Mouse (Mus musculus) limb, embryonic 10.5 days (tissue): ENCODE results near the gene Cd5. TPM values are rescaled to one million over a fixed set of nuclear protein-coding genes. Genes with fewer than 3 reads are reported as not detected.
A peak's percentile ranks its signal among the peaks of the same experiment; 100 is the strongest.

Source experiments
- DNase-seq: peaks from one replicate; pipeline ENCODE4 v3.0.0-alpha.2; 2017; ENCODE audit warnings: low spot score
- H3K27ac ChIP-seq: fragments of 300-500 bp; sonication (generic); 2 replicates; pipeline ENCODE4 v1.5.1; 2016; ENCODE audit warnings: mild to moderate bottlenecking
- H3K27me3 ChIP-seq: fragments of 300-500 bp; sonication (generic); 2 replicates; pipeline ENCODE4 v1.6.1; 2016; ENCODE audit warnings: low read depth, mild to moderate bottlenecking; ENCODE audit not compliant: poor library complexity, severe bottlenecking
- H3K36me3 ChIP-seq: fragments of 300-500 bp; sonication (generic); 2 replicates; pipeline ENCODE4 v1.6.1; 2016; ENCODE audit warnings: mild to moderate bottlenecking, moderate library complexity
- H3K4me1 ChIP-seq: fragments of 300-500 bp; sonication (generic); 2 replicates; pipeline ENCODE4 v1.6.1; 2016
- H3K4me3 ChIP-seq: fragments of 300-500 bp; sonication (generic); 2 replicates; pipeline ENCODE4 v1.5.1; 2016; ENCODE audit warnings: mild to moderate bottlenecking, moderate library complexity
- H3K9me3 ChIP-seq: fragments of 300-500 bp; sonication (generic); replicated peaks from 2 replicates; pipeline ENCODE4 v1.6.1; 2016; ENCODE audit warnings: mild to moderate bottlenecking
- WGBS: fragments of 180-500 bp; shearing (Covaris S2); methylation state at CpG from one replicate; pipeline ENCODE4 v1.1.7; 2016; 5-methylcytosine and 5-hydroxymethylcytosine counted together
- polyA plus RNA-seq: library from polyadenylated mRNA; unstranded; fragments of >200 nt; fragmentation: Nextera tagmentation; extraction: Ambion mirVana; gene quantifications from 2 replicates; pipeline ENCODE4 v1.2.1, GENCODE M21; 2016

Gene Cd5
- polyA plus RNA-seq, 1 experiment from 2014 or later, result 0.26 TPM

- DNase-seq, result no peak
- no peaks in the 10 kb centered on the region for H3K27me3 ChIP-seq
- H3K27ac ChIP-seq, result peak overlapping the region; percentile 97
- 0 out of 2 replicates have a peak, but pooled peaks cover 3% of the 10 kb centered on the region for H3K36me3 ChIP-seq
- WGBS, result 74% methylated on average over 5 of the region's 5 CpGs
- peaks cover 25% of the 10 kb centered on the region for H3K4me1 ChIP-seq
- H3K4me3 ChIP-seq, result peak overlapping the region; percentile 90
- no peaks in the 10 kb centered on the region for H3K9me3 ChIP-seq
These were observed 49.2 kb downstream of the Cd5 start for GRCm38 (mm10) chr19:10689470-10690166.

GRCm38 (mm10) chr19:10688537-10689352 is 50.1 kb downstream of the Cd5 start, which contains the start of gene Vps37c:
Gene Vps37c (plus strand): TSS chr19:10688735.
- peak within 1 kb of the TSS; percentile 97 for H3K27ac ChIP-seq
- WGBS, result under 1% methylated on average over 74 of the region's 74 CpGs
- DNase-seq, result peak; percentile 95
- H3K36me3 ChIP-seq, result 0 out of 2 replicates have a peak, but pooled peaks cover 3% of the 10 kb centered on the region
- peaks cover 25% of the 10 kb centered on the region for H3K4me1 ChIP-seq
- no peaks in the 10 kb centered on the region for H3K9me3 ChIP-seq
- no peaks in the 10 kb centered on the region for H3K27me3 ChIP-seq
- peak within 1 kb of the TSS; percentile 90 for H3K4me3 ChIP-seq

GRCm38 (mm10) chr19:10685727-10686126 is 53.1 kb downstream of the Cd5 start:
- 93% methylated on average over 2 of the region's 2 CpGs for WGBS
- H3K27ac ChIP-seq, result no peak overlapping the region
- no peak for DNase-seq
- H3K27me3 ChIP-seq, result no peaks in the 10 kb centered on the region
- H3K4me3 ChIP-seq, result no peak overlapping the region
- no peaks in the 10 kb centered on the region for H3K9me3 ChIP-seq
- peaks cover 25% of the 10 kb centered on the region for H3K4me1 ChIP-seq
- no peaks in the 10 kb centered on the region for H3K36me3 ChIP-seq

- H3K9me3 ChIP-seq, result no peaks in the 10 kb centered on the region
- H3K27ac ChIP-seq, result no peak overlapping the region
- DNase-seq, result no peak
- no peaks in the 10 kb centered on the region for H3K27me3 ChIP-seq
- H3K4me1 ChIP-seq, result peaks cover 22% of the 10 kb centered on the region
- H3K4me3 ChIP-seq, result no peak overlapping the region
- H3K36me3 ChIP-seq, result no peaks in the 10 kb centered on the region
- 93% methylated on average over 9 of the region's 9 CpGs for WGBS
These were observed 53.7 kb downstream of the Cd5 start for GRCm38 (mm10) chr19:10685081-10685480.

- Histone ChIP-seq H3K4me3 (no peak overlapping the region), H3K27ac (no peak overlapping the region), H3K4me1 (no peaks in the 10 kb centered on the region), H3K27me3 (no peaks in the 10 kb centered on the region), H3K9me3 (no peaks in the 10 kb centered on the region), H3K36me3 (no peaks in the 10 kb centered on the region)
- 77% methylated on average over 4 of the region's 4 CpGs for WGBS
- no peak for DNase-seq
These were observed 57.2 kb downstream of the Cd5 start for GRCm38 (mm10) chr19:10681571-10681970.

- no peaks in the 10 kb centered on the region for H3K36me3 ChIP-seq
- H3K4me1 ChIP-seq, result no peaks in the 10 kb centered on the region
- H3K27me3 ChIP-seq, result no peaks in the 10 kb centered on the region
- H3K9me3 ChIP-seq, result no peaks in the 10 kb centered on the region
- H3K4me3 ChIP-seq, result no peak overlapping the region
- WGBS, result 70% methylated on average over 1 of the region's 1 CpGs
- H3K27ac ChIP-seq, result no peak overlapping the region
- no peak for DNase-seq
These were observed 60.1 kb downstream of the Cd5 start for GRCm38 (mm10) chr19:10678772-10679067.

GRCm38 (mm10) chr19:10677915-10678771 is 60.7 kb downstream of the Cd5 start, which contains the start of gene Pga5:
Gene Pga5 (minus strand): TSS chr19:10678071.
- Histone ChIP-seq H3K36me3 (no peaks in the 10 kb centered on the region), H3K9me3 (no peaks in the 10 kb centered on the region), H3K4me3 (no peak within 1 kb of the TSS), H3K4me1 (no peaks in the 10 kb centered on the region), H3K27ac (no peak within 1 kb of the TSS), H3K27me3 (no peaks in the 10 kb centered on the region)
- 51% methylated on average over 6 of the region's 6 CpGs for WGBS
- DNase-seq, result peak; percentile 66

GRCm38 (mm10) chr19:10676656-10677055 is 62.1 kb downstream of the Cd5 start:
- Histone ChIP-seq H3K9me3 (no peaks in the 10 kb centered on the region), H3K27me3 (no peaks in the 10 kb centered on the region), H3K27ac (no peak overlapping the region), H3K4me1 (no peaks in the 10 kb centered on the region), H3K36me3 (no peaks in the 10 kb centered on the region), H3K4me3 (no peak overlapping the region)
- no peak for DNase-seq
- WGBS, result 89% methylated on average over 16 of the region's 16 CpGs

- no peak overlapping the region for H3K4me3 ChIP-seq
- WGBS, result 42% methylated on average over 1 of the region's 1 CpGs
- DNase-seq, result no peak
These were observed 65.5 kb downstream of the Cd5 start for GRCm38 (mm10) chr19:10673275-10673674.

GRCm38 (mm10) chr19:10671854-10672417 is 66.9 kb downstream of the Cd5 start:
- no peak overlapping the region for H3K4me3 ChIP-seq
- no peaks in the 10 kb centered on the region for H3K36me3 ChIP-seq
- DNase-seq, result no peak
- WGBS, result 49% methylated on average over 9 of the region's 9 CpGs
- no peak overlapping the region for H3K27ac ChIP-seq
- H3K27me3 ChIP-seq, result no peaks in the 10 kb centered on the region
- no peaks in the 10 kb centered on the region for H3K9me3 ChIP-seq
- H3K4me1 ChIP-seq, result 0 out of 2 replicates have a peak, but pooled peaks cover 3% of the 10 kb centered on the region

More at GRCm38 (mm10) chr19:10673275-10673674, 65.5 kb downstream of the Cd5 start:
- no peaks in the 10 kb centered on the region for H3K27me3 ChIP-seq
- no peaks in the 10 kb centered on the region for H3K9me3 ChIP-seq
- no peak overlapping the region for H3K27ac ChIP-seq
- 0 out of 2 replicates have a peak, but pooled peaks cover 3% of the 10 kb centered on the region for H3K4me1 ChIP-seq
- H3K36me3 ChIP-seq, result no peaks in the 10 kb centered on the region

- Histone ChIP-seq H3K36me3 (no peaks in the 10 kb centered on the region), H3K9me3 (no peaks in the 10 kb centered on the region), H3K27ac (no peak overlapping the region), H3K4me1 (0 out of 2 replicates have a peak, but pooled peaks cover 3% of the 10 kb centered on the region), H3K4me3 (no peak overlapping the region), H3K27me3 (no peaks in the 10 kb centered on the region)
- no peak for DNase-seq
- 91% methylated on average over 4 of the region's 4 CpGs for WGBS
These were observed 67.5 kb downstream of the Cd5 start for GRCm38 (mm10) chr19:10671319-10671718.
